Mouse (Mus musculus) frontal cortex, postnatal 36 days (tissue): Measurements from ENCODE around the gene Gm4869.

Source experiments
- DNase-seq, 2 experiments: peaks; one replicate each; pipeline ENCODE4 v3.0.0; 2022; ENCODE audit warnings: low spot score in 2 of 2

The Gm4869 gene

GRCm38 (mm10) chr5:140521196-140521595 is 75.8 kb downstream of the Gm4869 start:
- no peak for DNase-seq

- no peak for DNase-seq
These were observed 81.3 kb downstream of the Gm4869 start for GRCm38 (mm10) chr5:140526754-140527153.

GRCm38 (mm10) chr5:140538111-140538683 is 92.8 kb downstream of the Gm4869 start:
- no peak for DNase-seq

- peak; percentile 77 to 80 for DNase-seq
These were observed 94.7 kb downstream of the Gm4869 start for GRCm38 (mm10) chr5:140540106-140540505.

GRCm38 (mm10) chr5:140542811-140543575 is 97.5 kb downstream of the Gm4869 start:
- DNase-seq = peak; percentile 65 to 77
